Mouse (Mus musculus) embryo, embryonic 10.5 days (tissue): ENCODE results near the gene Avpi1.
"Not testable (repeated sequence)": the region's sequence is repeated elsewhere in the genome, so short reads cannot be mapped to it uniquely, and the experiment has no call there.

ENCODE experiments used
- DNase-seq: peaks from one replicate; pipeline ENCODE4 v3.0.0-alpha.2; 2015; ENCODE audit warnings: low spot score

The Avpi1 gene

GRCm38 (mm10) chr19:42115783-42116335 lies 13.0 kb downstream of the Avpi1 start:
- DNase-seq, result no peak

- DNase-seq, result no peak
Measured at GRCm38 (mm10) chr19:42104681-42105080, 24.2 kb downstream of the Avpi1 start.

- DNase-seq, result no peak
Measured at GRCm38 (mm10) chr19:42099406-42099805, 29.5 kb downstream of the Avpi1 start.

GRCm38 (mm10) chr19:42090637-42091141 lies 38.2 kb downstream of the Avpi1 start:
- DNase-seq, result peak; percentile 51

- DNase-seq, result peak; percentile 100
Measured at GRCm38 (mm10) chr19:42089748-42090595, 38.9 kb downstream of the Avpi1 start, which contains the start of gene Pi4k2a. Pi4k2a (plus strand) TSS chr19:42090470.

GRCm38 (mm10) chr19:42089103-42089747 lies 39.6 kb downstream of the Avpi1 start:
- peak; percentile 76 for DNase-seq

- peak; percentile 97 for DNase-seq
Measured at GRCm38 (mm10) chr19:42086166-42086565, 42.7 kb downstream of the Avpi1 start, which contains the start of gene Morn4. Morn4 (minus strand) TSS chr19:42086357.

GRCm38 (mm10) chr19:42085690-42086089 lies 43.2 kb downstream of the Avpi1 start:
- DNase-seq, result no peak

- DNase-seq, result not testable (repeated sequence)
Measured at GRCm38 (mm10) chr19:42081613-42082012, 47.2 kb downstream of the Avpi1 start.

- no peak for DNase-seq
Measured at GRCm38 (mm10) chr19:42080469-42080868, 48.4 kb downstream of the Avpi1 start.

GRCm38 (mm10) chr19:42079950-42080349 lies 48.9 kb downstream of the Avpi1 start:
- no peak for DNase-seq

- no peak for DNase-seq
Measured at GRCm38 (mm10) chr19:42079006-42079405, 49.9 kb downstream of the Avpi1 start.

GRCm38 (mm10) chr19:42078566-42078965 lies 50.3 kb downstream of the Avpi1 start:
- no peak for DNase-seq

- no peak for DNase-seq
Measured at GRCm38 (mm10) chr19:42075992-42076391, 52.9 kb downstream of the Avpi1 start.

GRCm38 (mm10) chr19:42075051-42075450 lies 53.8 kb downstream of the Avpi1 start:
- DNase-seq, result no peak
